Mouse (Mus musculus) left cerebral cortex, postnatal 36 days (tissue): ENCODE measurements at regions not wholly inside any gene's neighbourhood (a gene's known extent, or its start where the extent isn't known, plus 50 kb on each side); places are given as distances from the start of the nearest gene placed in this dataset.

Source experiments
- DNase-seq, 2 experiments: peaks; one replicate each; pipeline ENCODE4 v3.0.0; 2021 to 2022; ENCODE audit warnings: low spot score in 2 of 2, mixed read lengths in 1 of 2
- intact Hi-C: fragments of 180-260 bp; cut with DNase I; formaldehyde crosslinking; loops from one replicate; pipeline ENCODE4 v1.15.1; 2025

- no peak for DNase-seq
- intact Hi-C loops = no loop called here
Measured at GRCm38 (mm10) chr15:33825435-33826088, 532.1 kb downstream of the 9430069I07Rik start.

- intact Hi-C loops = no loop called here
- no peak for DNase-seq
Measured at GRCm38 (mm10) chr15:33824826-33825225, 532.8 kb downstream of the 9430069I07Rik start.

DNA sequence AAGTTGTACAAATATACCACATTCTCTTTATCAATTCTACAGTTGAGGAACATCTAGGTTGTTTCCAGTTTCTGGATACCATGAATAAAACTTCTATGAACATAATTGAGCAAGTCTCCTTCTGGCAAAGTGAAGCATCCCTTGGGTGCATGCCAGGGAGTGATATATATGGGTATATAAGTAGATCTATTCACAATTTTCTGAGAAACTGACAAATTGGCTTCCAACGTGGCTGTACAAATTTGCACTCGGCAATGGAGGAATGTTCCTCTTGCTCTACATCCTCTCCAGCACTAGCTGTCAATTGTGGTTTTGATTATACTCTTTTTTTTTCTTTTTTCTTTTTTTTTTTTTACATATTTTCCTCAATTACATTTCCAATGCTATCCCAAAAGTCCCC lies 576.7 kb downstream of the 9430069I07Rik start:
- no peak for DNase-seq
- intact Hi-C loops = no loop called here

DNA sequence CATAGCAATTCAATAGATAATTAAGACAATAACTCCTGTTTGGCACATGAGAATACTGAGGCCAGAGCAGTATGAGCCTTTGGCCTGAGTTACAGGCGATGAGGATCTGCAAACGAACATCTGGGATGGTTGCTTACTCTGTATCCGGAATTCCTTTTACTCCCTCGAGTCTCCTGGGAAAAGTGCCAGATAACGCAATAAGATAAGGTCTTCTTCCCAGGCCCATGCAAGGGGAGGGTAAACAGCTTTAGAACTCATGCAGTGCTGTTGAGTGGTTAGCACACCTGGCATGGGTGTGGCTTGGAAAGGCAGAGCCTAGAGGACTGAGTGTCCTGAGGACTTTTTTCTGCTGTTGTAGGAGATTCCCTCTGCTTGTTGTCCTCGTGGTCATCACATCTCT lies 598.2 kb downstream of the 9430069I07Rik start:
- no peak for DNase-seq
- intact Hi-C loops = no loop called here

DNA sequence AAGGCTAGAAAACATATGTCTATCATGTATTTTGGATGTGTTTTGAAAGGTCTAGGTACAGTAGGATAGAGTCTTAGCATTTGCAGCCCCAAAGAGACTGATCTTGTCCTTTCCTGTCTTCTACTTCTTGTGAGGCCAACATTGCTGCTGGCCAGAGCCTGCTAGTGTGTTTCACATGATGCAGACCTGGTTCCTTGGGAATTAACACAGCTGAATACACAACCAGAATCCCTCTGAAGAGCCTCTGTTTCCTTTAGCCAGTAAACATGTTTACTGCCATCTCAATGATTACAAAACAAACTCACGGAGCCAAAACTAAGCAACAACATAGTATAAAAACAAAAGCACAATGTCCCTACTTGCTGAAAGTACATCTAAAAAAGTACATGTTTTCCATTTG lies 598.9 kb downstream of the 9430069I07Rik start:
- DNase-seq = no peak
- intact Hi-C loops = no loop called here
